Mouse (Mus musculus): ENCODE measurements around the gene Klhl29. TPM values are rescaled to one million over a fixed set of nuclear protein-coding genes. Genes with fewer than 3 reads are reported as not detected.

The Klhl29 gene
- polyA plus RNA-seq, 1 experiment from 2014 or later = 3.4 TPM

GRCm38 (mm10) chr12:5245207-5245597 is 130.3 kb downstream of the Klhl29 start:
- 57% methylated on average over 4 of the region's 4 CpGs for WGBS
- Histone ChIP-seq H3K27me3 (no peaks in the 10 kb centered on the region), H3K27ac (no peak overlapping the region), H3K4me3 (replicated peaks) (no peak overlapping the region), H3K4me2 (no peak overlapping the region), H3K4me1 (peaks cover 35% of the 10 kb centered on the region), H3K9me3 (no peaks in the 10 kb centered on the region), H3K9ac (no peak overlapping the region), H3K36me3 (replicated peaks) (no peaks in the 10 kb centered on the region)
- ATAC-seq (ENCODE audit: low FRiP score) = no peak

GRCm38 (mm10) chr12:5244431-5245206 is 130.9 kb downstream of the Klhl29 start:
- Histone ChIP-seq H3K4me2 (no peak overlapping the region), H3K4me3 (replicated peaks) (no peak overlapping the region), H3K27me3 (no peaks in the 10 kb centered on the region), H3K9ac (no peak overlapping the region), H3K36me3 (replicated peaks) (no peaks in the 10 kb centered on the region), H3K27ac (no peak overlapping the region), H3K4me1 (peaks cover 35% of the 10 kb centered on the region), H3K9me3 (no peaks in the 10 kb centered on the region)
- 92% methylated on average over 10 of the region's 10 CpGs for WGBS
- ATAC-seq (ENCODE audit: low FRiP score) = no peak

- ATAC-seq (ENCODE audit: low FRiP score) = no peak
- no peaks in the 10 kb centered on the region for H3K36me3 ChIP-seq (replicated peaks)
- peaks cover 40% of the 10 kb centered on the region for H3K4me1 ChIP-seq
- 80% methylated on average over 6 of the region's 6 CpGs for WGBS
- no peaks in the 10 kb centered on the region for H3K27me3 ChIP-seq
- H3K27ac ChIP-seq = no peak overlapping the region
- no peaks in the 10 kb centered on the region for H3K9me3 ChIP-seq
- H3K4me2 ChIP-seq = no peak overlapping the region
- H3K9ac ChIP-seq = no peak overlapping the region
- no peak overlapping the region for H3K4me3 ChIP-seq (replicated peaks)
Measured at GRCm38 (mm10) chr12:5243867-5244266, 131.6 kb downstream of the Klhl29 start.

- ATAC-seq (ENCODE audit: low FRiP score) = no peak
- Histone ChIP-seq H3K4me3 (replicated peaks) (no peak overlapping the region), H3K27ac (no peak overlapping the region), H3K9ac (no peak overlapping the region), H3K4me2 (no peak overlapping the region), H3K36me3 (replicated peaks) (no peaks in the 10 kb centered on the region), H3K9me3 (no peaks in the 10 kb centered on the region), H3K27me3 (no peaks in the 10 kb centered on the region), H3K4me1 (peaks cover 41% of the 10 kb centered on the region)
- 76% methylated on average over 4 of the region's 4 CpGs for WGBS
Measured at GRCm38 (mm10) chr12:5243449-5243848, 132.0 kb downstream of the Klhl29 start.

GRCm38 (mm10) chr12:5242551-5243330 is 132.7 kb downstream of the Klhl29 start:
- H3K27ac ChIP-seq = no peak overlapping the region
- no peak overlapping the region for H3K4me2 ChIP-seq
- H3K27me3 ChIP-seq = no peaks in the 10 kb centered on the region
- 88% methylated on average over 8 of the region's 8 CpGs for WGBS
- H3K4me1 ChIP-seq = peaks cover 38% of the 10 kb centered on the region
- H3K9me3 ChIP-seq = no peaks in the 10 kb centered on the region
- no peak overlapping the region for H3K9ac ChIP-seq
- ATAC-seq (ENCODE audit: low FRiP score) = no peak
- no peak overlapping the region for H3K4me3 ChIP-seq (replicated peaks)
- no peaks in the 10 kb centered on the region for H3K36me3 ChIP-seq (replicated peaks)

- H3K4me2 ChIP-seq = no peak overlapping the region
Measured at GRCm38 (mm10) chr12:5239451-5240245, 135.8 kb downstream of the Klhl29 start.

GRCm38 (mm10) chr12:5237078-5237477 is 138.4 kb downstream of the Klhl29 start:
- no peaks in the 10 kb centered on the region for H3K27me3 ChIP-seq
- ATAC-seq (ENCODE audit: low FRiP score) = peak; percentile 49; the same call in 1 of the 2 replicates
- no peak overlapping the region for H3K9ac ChIP-seq
- no peaks in the 10 kb centered on the region for H3K36me3 ChIP-seq (replicated peaks)
- 60% methylated on average over 5 of the region's 5 CpGs for WGBS
- H3K4me3 ChIP-seq (replicated peaks) = no peak overlapping the region
- H3K4me2 ChIP-seq = no peak overlapping the region
- no peak overlapping the region for H3K27ac ChIP-seq
- peaks cover 44% of the 10 kb centered on the region for H3K4me1 ChIP-seq
- H3K9me3 ChIP-seq = no peaks in the 10 kb centered on the region

More at GRCm38 (mm10) chr12:5239451-5240245, 135.8 kb downstream of the Klhl29 start:
- H3K4me1 ChIP-seq = peaks cover 34% of the 10 kb centered on the region
- H3K27me3 ChIP-seq = no peaks in the 10 kb centered on the region
- no peak overlapping the region for H3K4me3 ChIP-seq (replicated peaks)
- H3K36me3 ChIP-seq (replicated peaks) = no peaks in the 10 kb centered on the region
- peak overlapping the region; percentile 71 for H3K27ac ChIP-seq
- no peaks in the 10 kb centered on the region for H3K9me3 ChIP-seq
- H3K9ac ChIP-seq = no peak overlapping the region
- WGBS = 33% methylated on average over 17 of the region's 17 CpGs
- ATAC-seq (ENCODE audit: low FRiP score) = peak; percentile 77

GRCm38 (mm10) chr12:5235596-5235995 is 139.9 kb downstream of the Klhl29 start:
- no peaks in the 10 kb centered on the region for H3K27me3 ChIP-seq
- peaks cover 40% of the 10 kb centered on the region for H3K4me1 ChIP-seq
- no peaks in the 10 kb centered on the region for H3K36me3 ChIP-seq (replicated peaks)
- no peak for ATAC-seq (ENCODE audit: low FRiP score)
- H3K27ac ChIP-seq = no peak overlapping the region
- H3K4me2 ChIP-seq = no peak overlapping the region
- H3K9me3 ChIP-seq = no peaks in the 10 kb centered on the region
- H3K4me3 ChIP-seq (replicated peaks) = no peak overlapping the region
- 91% methylated on average over 12 of the region's 12 CpGs for WGBS
- no peak overlapping the region for H3K9ac ChIP-seq

GRCm38 (mm10) chr12:5230504-5230903 is 145.0 kb downstream of the Klhl29 start:
- ATAC-seq (ENCODE audit: low FRiP score) = no peak
- no peaks in the 10 kb centered on the region for H3K9me3 ChIP-seq
- no peak overlapping the region for H3K9ac ChIP-seq
- H3K4me3 ChIP-seq (replicated peaks) = no peak overlapping the region
- H3K36me3 ChIP-seq (replicated peaks) = no peaks in the 10 kb centered on the region
- no peak overlapping the region for H3K27ac ChIP-seq
- H3K27me3 ChIP-seq = no peaks in the 10 kb centered on the region
- 91% methylated on average over 5 of the region's 5 CpGs for WGBS
- peaks cover 37% of the 10 kb centered on the region for H3K4me1 ChIP-seq
- H3K4me2 ChIP-seq = no peak overlapping the region

GRCm38 (mm10) chr12:5226676-5227654 is 148.5 kb downstream of the Klhl29 start:
- H3K27me3 ChIP-seq = no peaks in the 10 kb centered on the region
- H3K4me1 ChIP-seq = peaks cover 24% of the 10 kb centered on the region
- H3K9me3 ChIP-seq = no peaks in the 10 kb centered on the region
- peak; percentile 77 for ATAC-seq (ENCODE audit: low FRiP score)
- no peak overlapping the region for H3K4me3 ChIP-seq (replicated peaks)
- 14% methylated on average over 14 of the region's 14 CpGs for WGBS
- H3K4me2 ChIP-seq = no peak overlapping the region
- peak overlapping the region; percentile 63 for H3K27ac ChIP-seq
- no peaks in the 10 kb centered on the region for H3K36me3 ChIP-seq (replicated peaks)
- H3K9ac ChIP-seq = peak overlapping the region; percentile 30; the same call in 1 of the 2 replicates

GRCm38 (mm10) chr12:5223595-5223994 is 151.9 kb downstream of the Klhl29 start:
- peaks cover 41% of the 10 kb centered on the region for H3K4me1 ChIP-seq
- no peaks in the 10 kb centered on the region for H3K27me3 ChIP-seq
- no peaks in the 10 kb centered on the region for H3K36me3 ChIP-seq (replicated peaks)
- no peak overlapping the region for H3K9ac ChIP-seq
- H3K27ac ChIP-seq = no peak overlapping the region
- ATAC-seq (ENCODE audit: low FRiP score) = no peak
- WGBS = 65% methylated on average over 1 of the region's 1 CpGs
- H3K4me2 ChIP-seq = no peak overlapping the region
- no peak overlapping the region for H3K4me3 ChIP-seq (replicated peaks)
- H3K9me3 ChIP-seq = no peaks in the 10 kb centered on the region

Data from forebrain, embryonic 12.5 days (tissue).